Mouse (Mus musculus): Measurements from ENCODE around the gene Idh2. TPM values are rescaled to one million over a fixed set of nuclear protein-coding genes. Genes with fewer than 3 reads are reported as not detected.
A peak's percentile ranks its signal among the peaks of the same experiment; 100 is the strongest.
"Not testable (repeated sequence)": the region's sequence is repeated elsewhere in the genome, so short reads cannot be mapped to it uniquely, and the experiment has no call there.

The Idh2 gene
- total RNA-seq (2021) = 10 to 100 TPM; 51.5 to 63.4 TPM
- long read RNA-seq, experiment 1, transcript Idh2-201 (11 exons, 1,745 nt) = major isoform, 57 of 77 reads
- long read RNA-seq, experiment 1, partial matches to known transcripts = 3 of 77 reads
- long read RNA-seq, experiment 1, other reads (novel, unspliced or antisense) = 17 of 77 reads
- long read RNA-seq, experiment 2, transcript Idh2-201 (11 exons, 1,745 nt) = major isoform, 55 of 61 reads
- long read RNA-seq, experiment 2, partial matches to known transcripts = 4 of 61 reads
- long read RNA-seq, experiment 2, other reads (novel, unspliced or antisense) = 2 of 61 reads

GRCm38 (mm10) chr7:80115224-80115590 is at the start of gene Idh2:
Gene Idh2 (minus strand): TSS chr7:80115392.
- peak; percentile 81 to 92 for DNase-seq (ENCODE audit: low spot score in 2 of 2)

GRCm38 (mm10) chr7:80160945-80161306 is 45.7 kb upstream of the Idh2 start:
- DNase-seq (ENCODE audit: low spot score in 2 of 2) = peak in 1 of 2 experiments; percentile 15

DNA sequence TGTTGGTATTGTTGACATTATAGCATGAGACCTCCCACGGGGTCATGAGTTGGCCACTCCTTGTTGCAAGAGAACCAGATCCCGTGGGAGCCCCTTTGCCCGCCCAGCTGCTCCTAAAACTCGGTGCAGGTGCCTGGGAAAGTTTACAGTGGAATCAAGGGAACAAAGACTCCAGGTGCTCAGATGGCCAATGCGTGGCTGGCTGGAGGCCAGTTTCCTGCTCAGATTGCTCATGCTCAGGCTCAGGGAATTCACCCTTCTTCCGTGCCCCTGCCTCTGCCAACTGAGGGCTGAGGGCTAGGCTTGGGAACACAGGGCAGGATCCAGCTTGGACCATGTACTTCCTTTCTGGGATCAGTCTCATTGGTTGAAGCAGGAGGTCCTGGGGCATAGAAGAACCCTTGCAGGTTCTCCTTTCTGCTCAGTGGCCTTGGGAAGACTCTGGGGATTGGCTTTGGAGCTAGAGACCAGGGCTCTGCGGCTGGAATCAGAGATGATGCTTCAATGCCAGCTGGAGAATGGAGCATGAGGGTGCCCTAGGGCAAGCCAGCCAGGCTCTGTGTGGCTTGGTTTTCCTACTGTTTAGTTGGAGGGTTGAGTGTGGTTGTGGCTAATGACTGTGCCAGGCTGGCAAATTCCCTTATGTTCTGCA is 45.2 kb upstream of the Idh2 start:
- DNase-seq (ENCODE audit: low spot score in 2 of 2) = no peak

- DNase-seq (ENCODE audit: low spot score in 2 of 2) = no peak
Observed at GRCm38 (mm10) chr7:80158496-80159268, 43.5 kb upstream of the Idh2 start.

GRCm38 (mm10) chr7:80156711-80157227 is 41.6 kb upstream of the Idh2 start:
- peak in 1 of 2 experiments; percentile 33 for DNase-seq (ENCODE audit: low spot score in 2 of 2)

DNA sequence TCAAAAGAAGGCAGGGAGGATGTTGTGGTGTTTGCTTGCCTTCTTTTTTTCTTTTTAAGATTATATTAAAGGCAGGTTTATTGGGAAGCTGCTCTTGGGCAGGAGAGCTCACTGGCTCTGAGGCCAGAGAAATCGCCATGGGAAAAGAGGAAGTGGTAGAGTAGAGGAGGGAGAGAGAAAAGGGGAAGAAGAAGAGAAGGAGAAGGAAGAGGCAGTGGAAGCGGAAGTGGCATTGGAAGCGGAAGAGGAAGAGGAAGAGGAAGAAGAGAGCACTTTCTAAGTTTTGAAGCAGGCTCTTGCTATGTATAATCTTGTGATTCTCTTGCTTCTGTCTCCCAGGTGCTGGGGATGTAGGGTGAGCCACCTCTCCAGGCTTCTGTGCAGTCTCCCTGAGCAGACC is 39.5 kb upstream of the Idh2 start:
- no peak for DNase-seq (ENCODE audit: low spot score in 2 of 2)

GRCm38 (mm10) chr7:80152756-80153155 is 37.6 kb upstream of the Idh2 start:
- no peak for DNase-seq (ENCODE audit: low spot score in 2 of 2)

DNA sequence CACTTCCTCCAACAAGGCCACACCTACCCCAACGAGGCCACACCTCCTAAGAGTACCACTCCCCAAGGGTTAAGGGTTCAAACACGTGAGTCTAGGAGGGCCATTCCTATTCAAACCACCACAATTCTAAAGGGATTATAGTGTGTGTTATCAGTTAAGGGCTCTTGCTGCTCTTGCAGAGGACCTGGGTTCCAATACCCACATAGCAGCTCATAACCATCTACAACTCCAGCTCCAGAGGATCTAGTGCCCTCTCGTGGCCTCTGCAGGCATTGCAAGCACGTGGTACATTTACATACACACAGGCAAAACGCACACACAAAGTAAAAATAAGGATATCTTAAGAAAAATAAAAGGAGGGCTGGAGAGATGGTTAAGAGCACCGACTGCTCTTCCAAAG is 37.0 kb upstream of the Idh2 start:
- no peak for DNase-seq (ENCODE audit: low spot score in 2 of 2)

- peak; percentile 26 to 48 for DNase-seq (ENCODE audit: low spot score in 2 of 2)
Observed at GRCm38 (mm10) chr7:80149356-80149755, 34.2 kb upstream of the Idh2 start.

GRCm38 (mm10) chr7:80146077-80146476 is 30.9 kb upstream of the Idh2 start:
- no peak for DNase-seq (ENCODE audit: low spot score in 2 of 2)

- DNase-seq (ENCODE audit: low spot score in 2 of 2) = no peak
Observed at GRCm38 (mm10) chr7:80144695-80145094, 29.5 kb upstream of the Idh2 start.

DNA sequence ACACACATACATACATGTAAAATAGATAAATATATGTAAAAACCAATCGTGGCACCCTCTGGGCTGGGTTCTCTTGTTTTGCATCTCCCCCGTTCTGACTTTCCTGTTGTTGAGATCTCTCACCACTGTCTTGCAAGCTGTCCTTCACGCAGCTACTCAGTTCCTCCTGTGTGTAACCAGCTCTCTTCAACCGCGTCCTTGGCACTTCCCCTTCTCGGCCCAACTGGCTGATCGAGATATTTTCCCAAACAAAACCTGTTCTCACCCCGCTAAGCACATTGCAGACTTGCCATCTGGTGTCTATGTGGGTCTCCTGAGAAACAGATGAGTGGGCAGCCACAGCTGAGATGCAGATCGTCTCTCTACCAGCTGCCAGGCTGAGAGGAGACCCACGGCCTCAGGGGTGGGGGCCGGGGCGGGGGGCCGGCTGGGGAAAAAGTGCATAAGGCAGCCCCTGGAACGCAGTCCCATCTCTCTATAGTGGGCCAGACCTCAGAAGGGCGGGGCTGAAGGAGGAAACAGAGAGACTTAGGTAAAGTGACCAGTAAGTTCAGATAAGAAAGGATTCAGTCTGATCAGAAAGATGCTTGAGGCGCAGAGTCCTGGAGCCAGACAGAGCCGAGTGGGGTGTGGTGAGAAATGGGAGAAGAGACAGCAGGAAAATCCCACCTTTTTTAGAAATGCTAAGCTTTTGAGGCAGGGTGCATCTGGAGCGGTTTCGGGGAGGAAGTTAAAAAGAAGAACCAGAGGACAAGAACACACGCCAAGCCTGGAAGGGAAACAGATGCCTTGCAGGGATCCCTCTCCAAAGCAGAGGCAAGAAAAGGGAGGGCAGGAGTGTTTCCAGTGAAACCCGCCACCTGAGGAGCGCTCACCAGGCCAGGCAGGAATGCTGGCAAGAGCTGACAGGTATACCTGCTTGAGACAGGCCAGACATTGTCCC is 28.4 kb upstream of the Idh2 start:
- DNase-seq (ENCODE audit: low spot score in 2 of 2) = peak; percentile 74 to 81

DNA sequence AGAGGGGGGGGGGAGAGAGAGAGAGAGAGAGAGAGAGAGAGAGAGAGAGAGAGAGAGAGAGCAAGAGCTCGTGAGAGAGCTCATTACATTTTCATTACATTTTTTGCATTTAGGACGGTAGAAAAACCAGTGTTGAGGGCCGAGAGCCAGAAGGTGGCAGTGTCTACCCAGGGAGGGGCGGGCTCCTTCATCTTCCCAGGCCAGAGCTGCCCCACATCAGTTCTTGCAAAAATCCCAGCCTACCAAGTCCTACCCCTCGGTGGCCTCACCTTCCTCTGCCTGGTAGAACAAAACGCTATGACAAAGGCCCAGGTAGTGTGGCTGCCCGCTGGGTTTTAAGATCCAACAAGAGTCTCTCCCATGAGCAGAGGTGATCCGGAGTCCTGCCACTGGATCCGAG is 25.6 kb upstream of the Idh2 start:
- peak; percentile 78 to 80 for DNase-seq (ENCODE audit: low spot score in 2 of 2)

GRCm38 (mm10) chr7:80138375-80138774 is 23.2 kb upstream of the Idh2 start:
- DNase-seq (ENCODE audit: low spot score in 2 of 2) = no peak

DNA sequence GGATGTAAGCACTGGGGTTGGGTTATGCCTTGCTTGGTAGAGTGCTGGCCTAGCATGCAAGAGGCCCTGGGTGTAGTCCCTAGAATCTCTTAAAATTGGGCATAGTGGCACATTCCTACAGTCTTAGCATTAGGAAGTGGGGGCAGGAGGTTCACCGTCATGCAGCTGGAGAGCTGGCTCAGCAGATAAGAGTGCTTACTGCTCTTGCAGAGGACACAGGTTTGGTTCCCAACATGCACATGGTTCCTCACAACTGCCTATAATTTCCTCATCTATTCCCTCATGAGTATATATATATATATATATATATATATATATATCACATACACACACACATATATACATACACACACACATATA is 20.0 kb upstream of the Idh2 start:
- no peak for DNase-seq (ENCODE audit: low spot score in 2 of 2)

DNA sequence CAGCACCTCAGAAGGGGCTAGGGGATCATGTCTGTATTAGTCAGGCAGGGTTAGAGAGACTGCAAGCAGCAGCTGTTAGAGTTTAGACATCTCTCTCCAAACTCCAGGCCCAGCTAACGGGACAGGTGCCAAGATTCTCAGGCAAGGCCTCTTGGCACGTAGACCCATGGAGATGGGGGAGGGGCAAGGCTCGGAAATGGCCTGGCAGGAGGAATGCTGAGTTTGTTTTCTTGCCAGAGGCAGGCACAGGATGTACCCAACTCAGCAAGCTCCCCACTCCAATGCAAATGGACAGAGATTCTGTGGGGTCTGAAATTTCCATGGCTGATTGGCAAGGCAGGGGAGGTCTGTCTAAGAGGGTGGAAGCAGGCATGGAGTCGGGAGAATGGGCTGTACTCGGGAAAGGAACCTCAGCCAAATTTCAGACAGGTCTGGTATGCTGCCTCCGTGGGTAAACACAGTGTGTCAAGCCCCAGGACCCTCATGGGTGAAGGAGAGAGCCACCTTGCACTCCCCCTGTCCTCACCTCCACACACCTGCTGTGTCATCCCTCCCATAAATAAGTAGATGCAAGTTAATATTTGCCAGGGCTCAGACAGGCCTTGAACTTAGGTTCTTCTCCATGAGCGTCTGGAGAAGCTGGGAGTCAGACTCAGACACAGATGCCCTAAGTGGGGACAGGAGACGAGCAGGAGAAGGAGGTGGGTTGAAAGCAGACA is 19.4 kb upstream of the Idh2 start:
- DNase-seq (ENCODE audit: low spot score in 2 of 2) = peak; percentile 58 to 59

- DNase-seq (ENCODE audit: low spot score in 2 of 2) = peak in 1 of 2 experiments; percentile 21
Observed at GRCm38 (mm10) chr7:80132541-80132940, 17.3 kb upstream of the Idh2 start.

GRCm38 (mm10) chr7:80131315-80131714 is 16.1 kb upstream of the Idh2 start:
- DNase-seq (ENCODE audit: low spot score in 2 of 2) = not testable (repeated sequence)

DNA sequence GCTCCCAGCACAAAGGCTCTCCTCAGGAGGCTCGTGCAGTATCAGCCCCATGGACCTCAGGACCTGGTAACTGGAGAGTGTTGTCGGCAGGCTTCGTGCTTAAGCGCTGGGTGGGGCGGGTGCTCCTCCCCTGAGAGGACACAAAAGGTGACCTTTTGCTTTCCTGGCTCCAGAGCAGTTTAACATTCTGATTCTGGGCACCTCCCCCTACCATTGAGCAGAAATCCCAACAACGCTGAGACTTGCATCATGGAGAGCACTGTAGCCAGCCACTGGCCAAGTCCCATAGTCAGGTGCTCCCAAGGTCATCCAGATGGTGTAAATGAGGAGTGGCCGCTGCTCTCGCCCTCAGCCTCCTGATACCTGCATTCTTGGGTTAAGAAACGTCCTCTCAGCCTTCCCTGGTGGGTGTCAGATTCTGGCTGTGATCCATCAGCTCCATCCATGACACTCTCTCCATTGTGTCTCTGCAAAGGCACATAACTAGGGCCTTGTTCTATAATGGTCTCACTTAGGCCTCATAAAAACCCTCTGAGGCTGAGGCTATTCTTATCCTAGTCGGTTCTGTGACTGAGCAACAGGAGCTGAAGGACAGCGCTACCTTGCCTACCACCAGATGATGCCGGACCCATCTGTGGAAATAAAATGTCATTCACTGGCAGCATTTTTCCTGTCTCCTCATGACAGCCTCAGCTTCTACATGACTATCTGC is 15.3 kb upstream of the Idh2 start:
- no peak for DNase-seq (ENCODE audit: low spot score in 2 of 2)

GRCm38 (mm10) chr7:80129278-80129677 is 14.1 kb upstream of the Idh2 start:
- no peak for DNase-seq (ENCODE audit: low spot score in 2 of 2)

Data from left cerebral cortex, adult 18-20 months (tissue).